18 mouse cellular contexts compared by ENCODE assay signal in the genomic region with DNA sequence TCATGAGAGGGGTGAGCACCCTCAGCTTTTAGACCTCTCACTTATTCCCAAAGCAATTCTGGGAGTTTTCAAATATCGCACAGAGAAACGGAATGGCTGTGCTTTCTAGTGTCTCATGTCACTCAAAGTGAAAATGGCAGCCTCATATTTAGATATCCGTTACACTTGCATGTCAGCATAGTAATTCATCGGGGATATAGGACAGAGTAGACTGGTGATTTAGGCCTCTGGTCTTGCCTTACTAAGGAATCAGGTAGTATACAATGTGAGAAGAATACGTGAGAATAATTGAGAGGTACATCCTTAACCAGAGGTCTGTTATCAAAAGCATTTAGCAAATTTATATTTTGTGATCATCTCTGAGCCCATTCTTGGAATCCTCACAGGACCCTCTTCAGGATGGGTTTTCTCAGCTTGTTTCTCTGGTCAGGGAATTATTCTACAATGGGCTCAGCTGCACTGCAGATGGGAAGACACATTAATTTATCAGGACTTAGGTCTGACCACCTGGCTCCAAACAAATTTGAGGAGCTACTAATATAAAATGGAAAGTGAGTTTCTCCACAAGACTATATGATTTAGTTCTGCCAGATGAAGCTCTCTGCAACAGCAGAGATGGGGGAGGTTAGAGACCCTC.
A peak's percentile ranks its signal among the peaks of the same experiment; 100 is the strongest.
DNase-seq lines count a peak whose midpoint lies in the region; ATAC-seq and TF ChIP-seq lines count a peak whose summit lies in the region.
"Had no signal": no experiment of that assay in that cellular context is flagged by ENCODE, and none has a peak within 500 bp of the region (broad histone marks: within the 10 kb centered on the region; RNA-seq: fewer than 3 reads in every experiment).

No protein-coding gene starts in this region.

- no peak overlapping the region for H3K9ac ChIP-seq in hindbrain, embryonic 12.5 days
- H3K9ac ChIP-seq in hindbrain, embryonic 16.5 days (ENCODE audit: low read depth, low read length): no peak overlapping the region
- no peak overlapping the region for H3K9ac ChIP-seq in midbrain, embryonic 12.5 days (replicated peaks)
- no peak overlapping the region for H3K9ac ChIP-seq in midbrain, embryonic 14.5 days (replicated peaks; ENCODE audit: low read length)
- H3K9ac ChIP-seq: embryonic facial prominence, embryonic 12.5 days; heart, embryonic 13.5 days had no signal

- TF ChIP-seq POLR2A in brain, embryonic 14.5 days (IDR thresholded peaks at IDR 0.05; ENCODE audit: borderline replicate concordance, extremely low read depth, insufficient read depth, insufficient read length, poor library complexity, severe bottlenecking): no peak

- H3K4me1 ChIP-seq in hindbrain, embryonic 12.5 days: 0 out of 2 replicates have a peak, but pooled peaks cover 2% of the 10 kb centered on the region
- H3K4me1 ChIP-seq in hindbrain, embryonic 16.5 days (ENCODE audit: control insufficient read depth, insufficient read depth, low read depth, low read length): no peaks in the 10 kb centered on the region
- H3K4me1 ChIP-seq in midbrain, embryonic 12.5 days: no peaks in the 10 kb centered on the region
- no peaks in the 10 kb centered on the region for H3K4me1 ChIP-seq in midbrain, embryonic 10.5 days
- peaks cover 7% of the 10 kb centered on the region; the same call in 1 of the 2 replicates for H3K4me1 ChIP-seq in midbrain, embryonic 14.5 days (ENCODE audit: control insufficient read depth, insufficient read depth, low read length)
- H3K4me1 ChIP-seq: embryonic facial prominence, embryonic 12.5 days; heart, embryonic 13.5 days had no signal

- no peak overlapping the region for H3K4me3 ChIP-seq in hindbrain, embryonic 12.5 days
- no peak overlapping the region for H3K4me3 ChIP-seq in hindbrain, embryonic 16.5 days (ENCODE audit: low read length)
- no peak overlapping the region for H3K4me3 ChIP-seq in midbrain, embryonic 12.5 days
- no peak overlapping the region for H3K4me3 ChIP-seq in midbrain, embryonic 10.5 days
- no peak overlapping the region for H3K4me3 ChIP-seq in midbrain, embryonic 14.5 days (replicated peaks; ENCODE audit: low read depth, low read length)
- H3K4me3 ChIP-seq: embryonic facial prominence, embryonic 12.5 days; heart, embryonic 13.5 days had no signal

- DNase-seq in midbrain, embryonic 10.5 days (ENCODE audit: low spot score): no peak
- DNase-seq in brain, embryonic 14.5 days (ENCODE audit: low read depth): peak; percentile 51
- DNase-seq in midbrain, embryonic 14.5 days: peak; percentile 19
- DNase-seq in right cerebral cortex, postnatal 36 days (ENCODE audit: low spot score in 2 of 2): no peak
- DNase-seq: adrenal gland, adult 2 months; adrenal gland, postnatal 25 days; cerebellum, adult 2 months; cerebellum, postnatal 14 days; embryo, embryonic 11 days; gastrocnemius, postnatal 36 days; heart, adult 11 months; heart, postnatal 36 days had no signal

- H3K27me3 ChIP-seq in hindbrain, embryonic 12.5 days: no peaks in the 10 kb centered on the region
- H3K27me3 ChIP-seq in hindbrain, embryonic 16.5 days (replicated peaks; ENCODE audit: control insufficient read depth, insufficient read depth, low read length): no peaks in the 10 kb centered on the region
- no peaks in the 10 kb centered on the region for H3K27me3 ChIP-seq in midbrain, embryonic 12.5 days
- no peaks in the 10 kb centered on the region for H3K27me3 ChIP-seq in midbrain, embryonic 10.5 days (ENCODE audit: low read depth, poor library complexity, severe bottlenecking)
- H3K27me3 ChIP-seq in midbrain, embryonic 14.5 days (ENCODE audit: control insufficient read depth, insufficient read depth, low read length): no peaks in the 10 kb centered on the region
- H3K27me3 ChIP-seq: embryonic facial prominence, embryonic 12.5 days; heart, embryonic 13.5 days had no signal

- H3K4me2 ChIP-seq in hindbrain, embryonic 12.5 days (replicated peaks): no peak overlapping the region
- H3K4me2 ChIP-seq in hindbrain, embryonic 16.5 days (ENCODE audit: low read length): no peak overlapping the region
- no peak overlapping the region for H3K4me2 ChIP-seq in midbrain, embryonic 12.5 days (replicated peaks)
- H3K4me2 ChIP-seq in midbrain, embryonic 14.5 days (ENCODE audit: low read length): no peak overlapping the region
- H3K4me2 ChIP-seq: embryonic facial prominence, embryonic 12.5 days; heart, embryonic 13.5 days had no signal

- no peaks in the 10 kb centered on the region for H3K36me3 ChIP-seq in hindbrain, embryonic 12.5 days
- no peaks in the 10 kb centered on the region for H3K36me3 ChIP-seq in hindbrain, embryonic 16.5 days (ENCODE audit: control insufficient read depth, insufficient read depth, low read length)
- H3K36me3 ChIP-seq in midbrain, embryonic 12.5 days: no peaks in the 10 kb centered on the region
- H3K36me3 ChIP-seq in midbrain, embryonic 10.5 days: no peaks in the 10 kb centered on the region
- H3K36me3 ChIP-seq in midbrain, embryonic 14.5 days (ENCODE audit: control insufficient read depth, insufficient read depth, low read length): no peaks in the 10 kb centered on the region
- H3K36me3 ChIP-seq: embryonic facial prominence, embryonic 12.5 days; heart, embryonic 13.5 days had no signal

- H3K9me3 ChIP-seq in hindbrain, embryonic 12.5 days (replicated peaks): no peaks in the 10 kb centered on the region
- no peaks in the 10 kb centered on the region for H3K9me3 ChIP-seq in hindbrain, embryonic 16.5 days (ENCODE audit: control insufficient read depth, low read length)
- no peaks in the 10 kb centered on the region for H3K9me3 ChIP-seq in midbrain, embryonic 12.5 days
- H3K9me3 ChIP-seq in midbrain, embryonic 10.5 days (replicated peaks): no peaks in the 10 kb centered on the region
- no peaks in the 10 kb centered on the region for H3K9me3 ChIP-seq in midbrain, embryonic 14.5 days (ENCODE audit: control insufficient read depth, low read length)
- H3K9me3 ChIP-seq: embryonic facial prominence, embryonic 12.5 days; heart, embryonic 13.5 days had no signal

- WGBS in hindbrain, embryonic 12.5 days: 57% methylated on average over 5 of the region's 5 CpGs
- 67% methylated on average over 5 of the region's 5 CpGs for WGBS in hindbrain, embryonic 16.5 days
- 68% methylated on average over 5 of the region's 5 CpGs for WGBS in midbrain, embryonic 12.5 days
- 88% methylated on average over 5 of the region's 5 CpGs for WGBS in midbrain, embryonic 10.5 days
- 48% methylated on average over 5 of the region's 5 CpGs for WGBS in midbrain, embryonic 14.5 days

- TF ChIP-seq CTCF in brain, embryonic 14.5 days (IDR thresholded peaks at IDR 0.05; ENCODE audit: borderline replicate concordance, extremely low read depth, insufficient read depth, insufficient read length): no peak

- peak overlapping the region; percentile 12; the same call in 1 of the 2 replicates for H3K27ac ChIP-seq in hindbrain, embryonic 12.5 days
- no peak overlapping the region for H3K27ac ChIP-seq in hindbrain, embryonic 16.5 days (ENCODE audit: low read depth, low read length)
- peak overlapping the region; percentile 4 for H3K27ac ChIP-seq in midbrain, embryonic 12.5 days (replicated peaks)
- no peak overlapping the region for H3K27ac ChIP-seq in midbrain, embryonic 10.5 days (replicated peaks)
- peak overlapping the region; percentile 13; the same call in 1 of the 2 replicates for H3K27ac ChIP-seq in midbrain, embryonic 14.5 days (replicated peaks; ENCODE audit: low read depth, low read length)
- H3K27ac ChIP-seq: embryonic facial prominence, embryonic 12.5 days; heart, embryonic 13.5 days; hindbrain, postnatal 0 days had no signal

- ATAC-seq in hindbrain, embryonic 12.5 days (ENCODE audit: low FRiP score): peak; percentile 81
- no peak for ATAC-seq in hindbrain, embryonic 16.5 days
- peak; percentile 66 for ATAC-seq in midbrain, embryonic 12.5 days (ENCODE audit: low FRiP score, low read depth)
- ATAC-seq in midbrain, embryonic 14.5 days (ENCODE audit: low FRiP score, low TSS enrichment): no peak; the same call in 1 of the 2 replicates
- ATAC-seq: hindbrain, postnatal 0 days had no signal

Comparison
In these comparisons a context has a peak if more than half of its experiments do, and no peak if none do; other contexts are left out.
1. ATAC-seq: peak in hindbrain, embryonic 12.5 days (single experiment) and midbrain, embryonic 12.5 days (single experiment); none in hindbrain, embryonic 16.5 days (single experiment) and midbrain, embryonic 14.5 days (single experiment).
2. H3K27ac ChIP-seq: peak in hindbrain, embryonic 12.5 days (single experiment), midbrain, embryonic 12.5 days (single experiment) and midbrain, embryonic 14.5 days (single experiment); none in hindbrain, embryonic 16.5 days (single experiment) and midbrain, embryonic 10.5 days (single experiment).
3. DNase-seq: peak in brain, embryonic 14.5 days (single experiment) and midbrain, embryonic 14.5 days (single experiment); none in midbrain, embryonic 10.5 days (single experiment) and right cerebral cortex, postnatal 36 days (0 of 2).